Mouse (Mus musculus): ENCODE measurements at regions not wholly inside any gene's neighbourhood (a gene's known extent, or its start where the extent isn't known, plus 50 kb on each side); places are given as distances from the start of the nearest gene placed in this dataset.

DNA sequence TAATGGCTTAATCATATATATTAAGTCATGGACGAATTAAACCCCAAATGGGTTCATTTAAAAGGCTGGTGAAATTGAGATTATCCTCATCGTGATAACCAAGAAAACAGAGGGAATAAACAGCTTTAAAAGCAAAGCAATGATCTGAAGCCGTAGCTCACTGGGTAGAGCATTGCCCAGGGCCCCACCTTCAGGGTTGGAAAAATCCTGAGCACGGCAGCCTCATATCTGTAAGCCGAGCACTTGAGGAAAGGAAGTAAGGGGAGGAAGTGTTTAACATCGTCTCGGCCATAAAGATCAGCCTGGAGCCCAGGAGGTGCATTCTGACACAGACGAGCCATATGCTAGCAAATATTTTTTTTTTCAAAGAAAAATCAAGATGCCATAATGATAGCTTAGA lies 394.6 kb upstream of the Atp11b start:
- TF ChIP-seq CTCF (IDR thresholded peaks at IDR 0.05; ENCODE audit: borderline replicate concordance, insufficient read depth, low read length) (no peak), POLR2A (IDR thresholded peaks at IDR 0.05; ENCODE audit: low read depth, low read length) (no peak)
